Mouse (Mus musculus) lung, embryonic 16.5 days (tissue): ENCODE results near the gene Pla2g5. TPM values are rescaled to one million over a fixed set of nuclear protein-coding genes. Genes with fewer than 3 reads are reported as not detected.

Experiments
- ATAC-seq: fragments of 200-750 bp; cut with Nextera tagmentation; 2 replicates; pipeline ENCODE4 v1.8.0; 2017; ENCODE audit warnings: low read depth, mild to moderate bottlenecking, moderate library complexity
- H3K27ac ChIP-seq: fragments of 300-500 bp; sonication (generic); 2 replicates; pipeline ENCODE4 v1.5.1; 2014; ENCODE audit warnings: mild to moderate bottlenecking, control low read depth, low read length
- H3K27me3 ChIP-seq: fragments of 300-500 bp; sonication (generic); 2 replicates; pipeline ENCODE4 v1.6.1; 2014; ENCODE audit warnings: low read depth, low read length, mixed read lengths; ENCODE audit not compliant: control insufficient read depth, insufficient read depth
- H3K36me3 ChIP-seq: fragments of 300-500 bp; sonication (generic); 2 replicates; pipeline ENCODE4 v1.6.1; 2014; ENCODE audit warnings: low read length; ENCODE audit not compliant: control insufficient read depth, insufficient read depth
- H3K4me1 ChIP-seq: fragments of 300-500 bp; sonication (generic); replicated peaks from 2 replicates; pipeline ENCODE4 v1.6.1; 2014; ENCODE audit warnings: low read length, mixed read lengths; ENCODE audit not compliant: control insufficient read depth, insufficient read depth
- H3K4me2 ChIP-seq: fragments of 300-500 bp; sonication (generic); 2 replicates; pipeline ENCODE4 v1.6.1; 2014; ENCODE audit warnings: low read depth, low read length, control low read depth
- H3K4me3 ChIP-seq: fragments of 300-500 bp; sonication (generic); 2 replicates; pipeline ENCODE4 v1.5.1; 2014; ENCODE audit warnings: mild to moderate bottlenecking, low read length, control low read depth
- H3K9ac ChIP-seq: fragments of 300-500 bp; sonication (generic); 2 replicates; pipeline ENCODE4 v1.6.1; 2014; ENCODE audit warnings: low read length, control low read depth
- H3K9me3 ChIP-seq: fragments of 300-500 bp; sonication (generic); 2 replicates; pipeline ENCODE4 v1.6.1; 2016; ENCODE audit warnings: low read length; ENCODE audit not compliant: control insufficient read depth
- WGBS: fragments of 180-500 bp; shearing (Covaris S2); extraction: QIAGEN DNeasy Blood & Tissue Kit; methylation state at CpG from one replicate; pipeline ENCODE4 v1.1.7; 2014; 5-methylcytosine and 5-hydroxymethylcytosine counted together
- polyA plus RNA-seq: library from polyadenylated mRNA; unstranded; fragments of >200 nt; fragmentation: Nextera tagmentation; extraction: Ambion mirVana; gene quantifications from 2 replicates; pipeline ENCODE4 v1.2.1, GENCODE M21; 2015

Pla2g5 gene
- polyA plus RNA-seq, 1 experiment from 2014 or later = 0.60 TPM

DNA sequence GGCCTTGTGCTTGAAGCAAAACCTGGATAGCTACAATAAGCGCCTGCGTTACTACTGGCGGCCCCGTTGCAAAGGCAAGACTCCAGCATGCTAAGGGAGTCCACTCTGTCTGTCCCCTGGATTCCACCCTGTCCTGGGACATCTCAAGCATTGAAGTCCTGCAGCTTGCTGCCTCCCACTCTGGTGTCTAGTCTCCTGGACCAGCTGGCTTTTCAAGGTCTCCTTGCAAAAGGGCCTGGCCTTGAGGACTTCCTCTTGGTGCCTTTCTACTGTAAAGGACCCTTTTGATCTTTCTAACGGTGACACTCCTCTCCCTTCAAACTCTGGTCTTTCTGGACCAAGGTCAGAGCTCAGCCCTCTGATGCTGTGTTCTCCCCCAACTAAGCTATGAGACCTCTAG is 83.0 kb downstream of the Pla2g5 start:
- H3K36me3 ChIP-seq = no peaks in the 10 kb centered on the region
- no peak overlapping the region for H3K4me2 ChIP-seq
- WGBS = 79% methylated on average over 5 of the region's 5 CpGs
- H3K27ac ChIP-seq = no peak overlapping the region
- no peaks in the 10 kb centered on the region for H3K9me3 ChIP-seq
- H3K4me3 ChIP-seq = no peak overlapping the region
- ATAC-seq = no peak
- H3K27me3 ChIP-seq = peaks cover 5% of the 10 kb centered on the region; the same call in 1 of the 2 replicates
- H3K9ac ChIP-seq = no peak overlapping the region
- H3K4me1 ChIP-seq = no peaks in the 10 kb centered on the region

DNA sequence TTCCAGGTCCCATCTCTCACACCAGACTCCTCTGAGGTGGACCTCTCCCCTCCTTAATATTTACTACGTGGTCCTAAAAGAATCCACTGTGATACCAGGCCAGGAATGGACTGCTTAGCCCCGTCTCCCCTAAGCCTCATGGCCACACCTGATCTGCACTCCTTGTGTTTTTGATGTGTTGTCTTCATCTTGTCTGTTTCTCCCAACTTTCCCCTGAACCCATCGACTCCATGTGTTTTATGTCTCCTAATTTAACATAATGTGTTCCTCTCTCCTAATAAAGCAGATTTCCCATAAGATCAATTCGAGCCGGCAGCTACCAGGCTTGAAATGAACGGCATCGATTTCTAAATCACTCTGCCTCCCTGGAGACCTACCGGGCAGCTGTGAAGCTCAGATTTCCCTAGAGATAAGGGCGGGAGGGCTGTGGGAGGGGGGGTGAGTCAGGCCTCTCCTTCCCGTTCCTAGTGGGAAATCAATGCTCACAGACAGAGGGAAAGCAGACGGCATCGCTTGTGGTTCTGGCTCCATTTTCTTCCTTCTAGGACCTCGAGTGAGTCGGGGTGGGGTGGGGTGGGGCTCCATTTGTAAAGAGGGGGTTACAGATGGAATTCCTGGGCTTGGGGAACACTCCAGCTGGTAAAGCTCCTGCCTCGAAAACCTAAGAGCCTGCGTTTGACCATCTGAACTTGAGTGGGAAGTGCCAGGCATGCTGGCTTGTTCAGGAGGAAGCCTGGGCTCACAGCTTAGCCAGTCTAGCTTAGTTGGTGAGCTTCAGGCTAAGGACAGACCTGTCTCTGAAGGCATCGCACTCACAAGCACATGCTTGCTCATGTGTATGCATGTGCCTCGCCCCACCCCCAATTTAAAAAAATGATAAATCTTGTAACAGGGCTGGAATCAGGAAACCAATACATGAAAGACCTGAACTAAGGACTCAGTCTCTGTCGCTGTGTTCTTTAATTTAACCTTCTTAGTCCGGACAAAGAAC is 85.6 kb downstream of the Pla2g5 start:
- Histone ChIP-seq H3K36me3 (no peaks in the 10 kb centered on the region), H3K27ac (no peak overlapping the region), H3K4me1 (no peaks in the 10 kb centered on the region), H3K27me3 (peaks cover 5% of the 10 kb centered on the region; the same call in 1 of the 2 replicates), H3K4me3 (no peak overlapping the region), H3K9ac (no peak overlapping the region), H3K9me3 (no peaks in the 10 kb centered on the region), H3K4me2 (no peak overlapping the region)
- ATAC-seq = no peak
- 32% methylated on average over 20 of the region's 20 CpGs for WGBS

DNA sequence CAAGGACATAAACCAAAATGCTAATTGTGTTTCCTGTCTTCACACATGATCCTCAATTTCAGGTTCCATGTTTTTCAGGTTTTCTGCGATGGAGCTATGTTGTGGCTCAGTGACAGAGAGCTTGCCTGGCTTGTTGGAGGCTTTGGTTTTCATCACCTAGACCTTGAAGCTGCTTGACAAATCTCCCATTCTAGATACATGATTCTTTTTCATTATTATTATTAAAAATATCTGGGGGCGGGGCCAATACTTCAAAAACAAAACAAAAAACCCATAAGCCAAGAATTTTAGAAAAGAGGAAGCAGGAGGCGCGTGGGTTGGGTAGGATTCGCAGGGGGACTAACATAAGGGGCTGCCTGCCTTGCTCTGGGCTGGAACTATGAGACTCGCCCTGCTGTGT is 87.8 kb downstream of the Pla2g5 start, which contains the start of gene Pla2g2d:
Gene Pla2g2d (plus strand): TSS at position 301 of the 400 bp plus-strand sequence.
- no peaks in the 10 kb centered on the region for H3K9me3 ChIP-seq
- ATAC-seq = no peak
- no peaks in the 10 kb centered on the region for H3K36me3 ChIP-seq
- H3K4me2 ChIP-seq = no peak within 1 kb of the TSS
- H3K27me3 ChIP-seq = peaks cover 5% of the 10 kb centered on the region; the same call in 1 of the 2 replicates
- no peak within 1 kb of the TSS for H3K9ac ChIP-seq
- no peak within 1 kb of the TSS for H3K4me3 ChIP-seq
- WGBS = 78% methylated on average over 6 of the region's 6 CpGs
- no peak within 1 kb of the TSS for H3K27ac ChIP-seq
- no peaks in the 10 kb centered on the region for H3K4me1 ChIP-seq

DNA sequence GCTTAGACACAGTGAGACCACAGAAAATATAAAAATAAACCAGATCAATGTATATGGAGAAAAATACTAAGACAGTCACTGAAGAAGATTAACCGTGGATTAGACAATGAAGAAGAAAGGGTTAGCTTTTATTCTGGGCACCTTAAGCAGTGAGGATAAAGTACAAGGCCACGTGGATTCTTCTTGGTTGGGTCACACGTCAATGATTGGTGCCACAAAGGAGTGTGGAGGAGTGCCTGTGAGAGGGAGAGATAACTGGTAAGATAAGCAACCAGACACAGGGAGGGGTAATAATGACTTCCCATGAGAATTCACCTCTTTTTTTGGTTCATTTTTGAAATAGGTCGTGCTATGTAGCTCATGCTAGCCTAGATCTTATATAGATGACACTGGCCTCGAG is 90.9 kb downstream of the Pla2g5 start:
- H3K4me2 ChIP-seq = no peak overlapping the region
- no peaks in the 10 kb centered on the region for H3K9me3 ChIP-seq
- no peak overlapping the region for H3K4me3 ChIP-seq
- H3K27me3 ChIP-seq = peaks cover 5% of the 10 kb centered on the region; the same call in 1 of the 2 replicates
- no peak overlapping the region for H3K9ac ChIP-seq
- no peak overlapping the region for H3K27ac ChIP-seq
- WGBS = 67% methylated on average over 5 of the region's 5 CpGs
- no peak for ATAC-seq
- H3K4me1 ChIP-seq = no peaks in the 10 kb centered on the region
- no peaks in the 10 kb centered on the region for H3K36me3 ChIP-seq

DNA sequence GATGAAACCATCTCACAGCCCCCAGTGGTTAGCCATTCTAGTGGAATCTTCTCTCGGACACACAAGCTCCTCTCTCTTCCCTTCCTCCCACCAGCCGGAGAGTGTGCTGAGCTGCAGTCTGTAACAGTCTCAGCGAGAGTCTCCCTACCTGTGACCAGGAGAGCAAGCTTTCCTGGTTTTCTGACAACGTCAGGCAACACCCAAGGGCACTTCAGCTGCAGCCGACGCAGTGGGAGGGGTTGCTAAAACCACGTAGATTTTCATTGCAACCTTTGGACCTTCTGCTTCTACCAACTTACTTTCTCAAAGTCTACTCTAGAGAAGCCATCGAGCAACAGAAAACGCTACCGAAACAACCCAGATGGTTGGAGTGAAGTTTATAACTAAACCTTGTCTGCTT is 91.3 kb downstream of the Pla2g5 start:
- H3K4me1 ChIP-seq = no peaks in the 10 kb centered on the region
- 53% methylated on average over 10 of the region's 10 CpGs for WGBS
- H3K4me2 ChIP-seq = no peak overlapping the region
- no peak overlapping the region for H3K4me3 ChIP-seq
- H3K36me3 ChIP-seq = no peaks in the 10 kb centered on the region
- H3K9ac ChIP-seq = no peak overlapping the region
- peaks cover 5% of the 10 kb centered on the region; the same call in 1 of the 2 replicates for H3K27me3 ChIP-seq
- ATAC-seq = no peak
- no peaks in the 10 kb centered on the region for H3K9me3 ChIP-seq
- H3K27ac ChIP-seq = no peak overlapping the region

DNA sequence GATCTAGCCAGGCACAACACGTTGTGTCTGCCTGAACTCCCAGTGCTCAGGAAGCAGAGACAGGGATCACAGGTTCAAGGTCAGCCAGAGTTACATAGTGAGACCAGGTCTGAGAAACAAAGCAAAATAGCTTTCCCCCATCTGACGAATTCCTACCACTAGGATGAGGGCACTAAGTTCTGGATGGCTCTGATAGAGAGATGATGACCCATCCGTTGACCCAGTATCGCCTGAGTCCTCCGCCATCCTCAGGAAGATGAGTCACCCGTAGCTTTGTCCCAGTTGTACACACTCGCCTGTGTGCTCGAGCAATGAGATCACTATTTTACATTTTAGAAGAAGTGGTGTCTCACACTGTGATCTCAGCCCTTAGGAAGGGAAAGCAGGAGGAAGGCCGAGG is 101.0 kb downstream of the Pla2g5 start:
- Histone ChIP-seq H3K36me3 (no peaks in the 10 kb centered on the region), H3K9me3 (no peaks in the 10 kb centered on the region), H3K27ac (no peak overlapping the region), H3K27me3 (no peaks in the 10 kb centered on the region), H3K4me2 (no peak overlapping the region), H3K4me1 (no peaks in the 10 kb centered on the region), H3K9ac (no peak overlapping the region), H3K4me3 (no peak overlapping the region)
- no peak for ATAC-seq
- WGBS = 66% methylated on average over 9 of the region's 9 CpGs

DNA sequence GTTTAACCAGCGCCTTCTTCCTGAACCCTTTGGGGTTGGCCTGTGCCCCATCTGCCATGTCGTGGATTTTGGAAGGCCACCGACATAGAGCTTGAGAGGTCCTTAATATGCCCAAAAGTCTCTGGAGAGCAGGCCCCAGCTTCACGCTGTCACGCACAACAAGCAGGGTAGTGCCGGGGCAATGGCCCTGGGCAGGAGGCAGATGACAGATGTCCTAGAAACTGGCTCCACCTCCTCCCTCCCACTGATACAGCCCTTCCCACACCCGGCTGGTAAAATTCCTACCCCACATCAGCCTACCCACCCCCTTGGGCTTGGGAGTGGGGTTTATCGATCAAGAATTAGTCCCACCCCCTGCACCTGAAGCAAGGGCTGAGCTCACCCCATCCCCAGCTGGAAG is 105.9 kb downstream of the Pla2g5 start, which contains the start of gene Pla2g2f:
Gene Pla2g2f (minus strand): TSS at position 211 of the 400 bp plus-strand sequence.
- ATAC-seq = no peak
- Histone ChIP-seq H3K36me3 (no peaks in the 10 kb centered on the region), H3K27ac (no peak within 1 kb of the TSS), H3K4me2 (no peak within 1 kb of the TSS), H3K4me1 (no peaks in the 10 kb centered on the region), H3K9ac (no peak within 1 kb of the TSS), H3K27me3 (no peaks in the 10 kb centered on the region), H3K4me3 (no peak within 1 kb of the TSS), H3K9me3 (0 out of 2 replicates have a peak, but pooled peaks cover 2% of the 10 kb centered on the region)
- whole genome bisulfite sequencing = 75% methylated on average over 8 of the region's 8 CpGs

DNA sequence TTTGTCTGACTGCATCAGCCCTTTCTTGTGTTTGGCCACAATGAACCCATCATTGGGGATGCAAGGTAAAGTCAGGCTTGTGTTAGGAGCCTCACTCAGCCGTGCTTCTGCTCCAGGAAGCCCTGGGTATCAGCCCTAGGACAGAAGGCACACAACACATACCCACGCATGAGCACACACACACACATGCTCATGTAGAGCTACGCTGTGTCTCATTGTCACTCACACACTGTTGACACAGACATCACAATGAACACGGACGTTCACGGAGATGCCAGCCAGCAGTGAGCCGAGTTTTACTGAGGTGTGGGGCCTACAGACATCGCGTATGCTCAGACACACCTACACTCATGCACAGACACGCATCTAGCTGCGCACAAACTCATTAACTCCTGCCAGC is 107.3 kb downstream of the Pla2g5 start:
- H3K36me3 ChIP-seq = no peaks in the 10 kb centered on the region
- H3K9ac ChIP-seq = no peak overlapping the region
- 72% methylated on average over 11 of the region's 11 CpGs for WGBS
- H3K27me3 ChIP-seq = no peaks in the 10 kb centered on the region
- H3K4me2 ChIP-seq = no peak overlapping the region
- H3K4me1 ChIP-seq = no peaks in the 10 kb centered on the region
- H3K9me3 ChIP-seq = 0 out of 2 replicates have a peak, but pooled peaks cover 2% of the 10 kb centered on the region
- no peak for ATAC-seq
- no peak overlapping the region for H3K27ac ChIP-seq
- H3K4me3 ChIP-seq = no peak overlapping the region

DNA sequence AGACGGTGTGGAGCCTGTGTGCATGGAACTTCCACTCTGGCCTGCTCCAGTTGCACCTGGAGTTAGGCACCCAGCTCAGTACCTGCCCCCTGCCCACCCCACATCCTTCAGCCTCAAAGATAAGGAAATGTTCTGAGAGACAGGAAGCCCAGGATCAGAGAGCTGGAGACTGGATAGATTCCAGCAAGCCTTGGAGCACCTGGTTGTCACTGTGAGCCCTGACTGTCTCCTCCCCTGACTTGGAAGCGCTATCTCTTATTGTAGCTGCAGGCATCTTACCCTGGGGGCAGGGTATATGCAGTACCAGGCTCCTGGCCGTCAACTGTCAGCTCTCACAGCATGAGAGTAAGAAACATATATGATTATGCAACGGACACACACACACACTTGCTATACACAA is 107.8 kb downstream of the Pla2g5 start:
- Histone ChIP-seq H3K27me3 (no peaks in the 10 kb centered on the region), H3K4me3 (no peak overlapping the region), H3K4me2 (no peak overlapping the region), H3K9me3 (0 out of 2 replicates have a peak, but pooled peaks cover 2% of the 10 kb centered on the region), H3K9ac (no peak overlapping the region), H3K36me3 (no peaks in the 10 kb centered on the region), H3K4me1 (no peaks in the 10 kb centered on the region), H3K27ac (no peak overlapping the region)
- 54% methylated on average over 4 of the region's 4 CpGs for WGBS
- no peak for ATAC-seq
